Mouse (Mus musculus): ENCODE measurements at regions not wholly inside any gene's neighbourhood (a gene's known extent, or its start where the extent isn't known, plus 50 kb on each side); places are given as distances from the start of the nearest gene placed in this dataset.
A peak's percentile ranks its signal among the peaks of the same experiment; 100 is the strongest.

- no peak for DNase-seq
- intact Hi-C loops (cut with DNase I) = no loop called here
Measured at GRCm38 (mm10) chr7:145135971-145136370, 71.9 kb downstream of the 1810010D01Rik start.

GRCm38 (mm10) chr7:145132506-145132905 lies 75.4 kb downstream of the 1810010D01Rik start:
- DNase-seq = no peak
- intact Hi-C loops (cut with DNase I) = no loop called here

DNA sequence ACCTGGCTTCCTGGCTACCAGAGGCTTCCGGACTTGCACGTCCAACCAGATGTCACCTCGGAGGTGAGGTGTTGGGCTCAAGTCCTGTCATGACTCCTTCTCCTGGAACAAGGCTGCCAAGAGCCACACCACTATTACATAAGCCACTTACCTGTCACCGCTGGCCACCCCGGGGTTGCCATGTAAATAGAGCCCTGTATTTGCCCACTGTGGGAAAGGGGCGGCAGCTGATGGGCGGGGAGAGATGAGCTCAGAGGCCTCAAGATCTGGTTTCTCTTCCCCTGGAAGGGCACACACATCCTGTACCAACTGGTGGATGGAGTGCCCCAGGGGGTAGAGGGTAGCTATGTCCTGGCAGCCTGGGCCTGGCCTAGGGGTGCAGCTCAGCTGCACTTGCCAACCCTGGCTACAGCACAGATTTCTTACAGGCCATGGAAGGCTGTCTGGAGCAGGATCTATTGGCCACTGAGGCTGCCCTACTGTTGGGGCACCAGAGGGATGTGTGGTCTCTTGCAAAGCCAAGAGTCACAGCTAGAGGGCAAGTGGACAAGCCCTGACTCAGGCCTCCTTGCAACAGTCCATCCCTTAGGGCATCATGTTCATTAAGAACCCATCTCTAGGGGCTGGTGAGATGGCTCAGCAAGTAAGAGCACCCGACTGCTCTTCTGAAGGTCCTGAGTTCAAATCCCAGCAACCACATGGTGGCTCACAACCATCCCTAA lies 76.3 kb downstream of the 1810010D01Rik start:
- DNase-seq = no peak
- intact Hi-C loops (cut with DNase I) = no loop called here

DNA sequence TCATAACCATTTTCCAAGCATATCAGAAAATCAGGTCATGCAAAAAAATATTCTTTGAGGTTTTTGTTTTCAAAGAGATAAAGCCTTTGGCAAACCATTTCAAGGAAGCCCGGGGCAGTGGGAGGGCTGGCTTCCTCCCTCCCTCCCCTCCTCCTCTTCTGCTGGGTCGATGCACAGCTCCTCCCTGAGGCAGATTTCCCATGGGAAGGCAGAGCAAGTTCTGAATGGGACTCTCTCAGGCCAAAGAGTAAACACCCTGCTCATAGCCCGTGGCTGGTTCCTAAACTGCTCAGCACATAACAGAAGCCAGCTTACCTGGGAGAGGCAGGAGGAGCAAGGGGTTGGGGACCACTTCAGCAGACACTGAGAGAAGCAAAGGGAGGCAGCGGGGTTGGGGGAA lies 77.9 kb downstream of the 1810010D01Rik start:
- DNase-seq = peak in 1 of 2 experiments; percentile 15
- intact Hi-C loops (cut with DNase I) = no loop called here

- DNase-seq = no peak
- intact Hi-C loops (cut with DNase I) = no loop called here
Measured at GRCm38 (mm10) chr7:145127661-145128060, 80.3 kb downstream of the 1810010D01Rik start.

DNA sequence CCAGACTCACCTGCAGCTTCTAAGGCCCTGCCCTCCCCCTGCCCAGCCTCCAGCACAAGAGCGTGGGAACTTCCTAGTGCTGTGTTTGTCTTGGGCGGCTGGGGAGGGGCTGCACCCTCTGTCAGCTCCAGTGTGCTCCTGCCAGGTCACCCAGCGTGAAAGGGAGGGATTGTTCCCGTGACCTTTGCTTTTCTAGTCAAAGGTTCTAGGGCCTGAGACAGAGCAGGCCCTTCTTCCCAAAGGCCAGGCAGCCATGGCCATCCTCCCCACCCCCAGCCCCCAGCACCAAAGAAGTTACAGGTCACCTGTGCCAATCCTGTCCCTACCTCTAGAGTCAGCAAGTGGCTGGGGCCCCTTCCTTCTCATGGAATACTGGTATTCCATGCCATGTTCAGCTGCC lies 80.7 kb downstream of the 1810010D01Rik start:
- intact Hi-C loops (cut with DNase I) = no loop called here
- no peak for DNase-seq

DNA sequence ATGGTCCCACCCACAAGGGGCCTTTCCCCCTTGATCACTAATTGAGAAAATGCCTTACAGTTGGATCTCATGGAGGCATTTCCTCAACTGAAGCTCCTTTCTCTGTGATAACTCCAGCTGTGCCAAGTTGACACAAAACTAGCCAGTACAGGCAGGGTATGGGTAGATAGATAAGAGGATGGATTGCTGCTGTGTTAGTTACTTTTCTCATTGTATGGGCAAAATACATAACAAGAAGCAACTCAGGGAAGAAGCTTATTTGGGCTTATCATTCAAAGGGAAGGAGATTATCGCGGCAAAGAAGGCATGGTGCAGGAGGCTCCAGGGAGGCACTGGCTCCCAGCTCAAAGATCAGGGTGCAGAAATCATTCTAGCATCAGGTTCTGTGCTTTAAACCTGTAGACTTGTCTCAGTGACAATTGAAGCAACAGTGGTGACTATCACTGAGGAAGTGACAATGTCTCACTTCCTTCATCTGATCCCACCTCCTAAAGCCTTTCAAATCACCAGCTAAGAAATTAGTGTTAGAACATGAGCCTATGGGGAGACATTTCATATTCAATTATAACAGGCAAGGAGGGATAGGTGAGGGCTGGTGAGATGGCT lies 83.8 kb downstream of the 1810010D01Rik start:
- intact Hi-C loops (cut with DNase I) = no loop called here
- no peak for DNase-seq

DNA sequence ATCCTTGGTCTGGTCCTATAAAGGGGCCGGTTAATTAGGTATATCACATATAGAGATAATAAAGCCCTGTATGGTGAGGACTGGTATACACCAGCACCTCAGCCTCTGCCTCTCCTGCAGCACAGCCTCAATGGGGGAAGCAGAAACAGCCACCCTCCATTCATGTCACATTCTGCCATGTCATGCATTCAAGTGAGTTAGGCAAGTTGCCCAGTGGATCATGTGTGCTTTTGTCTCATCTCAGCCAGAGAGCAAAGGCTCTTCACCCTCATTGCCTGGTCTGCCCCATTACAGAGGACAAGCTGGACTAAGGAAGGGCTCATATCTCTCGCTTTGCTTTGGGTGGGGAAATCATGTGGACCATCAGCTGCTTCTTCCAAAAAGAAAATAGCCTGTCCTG lies 85.4 kb downstream of the 1810010D01Rik start:
- intact Hi-C loops (cut with DNase I) = no loop called here
- no peak for DNase-seq

GRCm38 (mm10) chr7:145118406-145118805 lies 89.5 kb downstream of the 1810010D01Rik start:
- no peak for DNase-seq
- intact Hi-C loops (cut with DNase I) = loop anchor here (10.0 kb wide), 1 partner anchor 86 kb away; the partner anchor contains the start of gene 1810010D01Rik

- intact Hi-C loops (cut with DNase I) = loop anchor here (5.0 to 10.0 kb wide), 2 partner anchors 90 to 128 kb away; partner anchors contain the start of gene 1810010D01Rik
- DNase-seq = peak; percentile 61 to 63
Measured at GRCm38 (mm10) chr7:145114660-145115059, 93.3 kb downstream of the 1810010D01Rik start.

DNA sequence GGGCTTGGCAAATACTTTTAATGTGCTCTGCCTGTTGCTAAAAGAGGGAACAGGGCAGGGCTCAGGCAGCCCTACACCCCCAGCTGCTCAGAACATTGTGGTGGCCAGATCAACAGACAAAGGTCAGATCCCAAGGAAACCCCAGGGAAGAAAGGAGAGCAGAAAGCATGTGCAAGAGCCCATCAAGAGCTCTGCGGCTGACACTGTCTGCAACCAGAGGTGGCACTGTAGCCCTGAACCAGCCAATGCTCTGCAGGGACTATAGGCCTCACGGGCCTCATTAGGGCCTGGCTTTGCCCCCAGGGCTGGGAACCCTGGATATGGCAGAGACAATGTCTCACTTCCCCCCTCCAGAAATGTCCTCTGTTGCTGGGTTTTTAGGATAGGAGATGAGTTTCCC lies 93.8 kb downstream of the 1810010D01Rik start:
- DNase-seq = no peak
- intact Hi-C loops (cut with DNase I) = loop anchor here (5.0 to 10.0 kb wide), 2 partner anchors 91 to 128 kb away; partner anchors contain the start of gene 1810010D01Rik

GRCm38 (mm10) chr7:145112887-145113531 lies 94.9 kb downstream of the 1810010D01Rik start:
- intact Hi-C loops (cut with DNase I) = loop anchor here (5.0 to 10.0 kb wide), 2 partner anchors 92 to 129 kb away; partner anchors contain the start of gene 1810010D01Rik
- no peak for DNase-seq

DNA sequence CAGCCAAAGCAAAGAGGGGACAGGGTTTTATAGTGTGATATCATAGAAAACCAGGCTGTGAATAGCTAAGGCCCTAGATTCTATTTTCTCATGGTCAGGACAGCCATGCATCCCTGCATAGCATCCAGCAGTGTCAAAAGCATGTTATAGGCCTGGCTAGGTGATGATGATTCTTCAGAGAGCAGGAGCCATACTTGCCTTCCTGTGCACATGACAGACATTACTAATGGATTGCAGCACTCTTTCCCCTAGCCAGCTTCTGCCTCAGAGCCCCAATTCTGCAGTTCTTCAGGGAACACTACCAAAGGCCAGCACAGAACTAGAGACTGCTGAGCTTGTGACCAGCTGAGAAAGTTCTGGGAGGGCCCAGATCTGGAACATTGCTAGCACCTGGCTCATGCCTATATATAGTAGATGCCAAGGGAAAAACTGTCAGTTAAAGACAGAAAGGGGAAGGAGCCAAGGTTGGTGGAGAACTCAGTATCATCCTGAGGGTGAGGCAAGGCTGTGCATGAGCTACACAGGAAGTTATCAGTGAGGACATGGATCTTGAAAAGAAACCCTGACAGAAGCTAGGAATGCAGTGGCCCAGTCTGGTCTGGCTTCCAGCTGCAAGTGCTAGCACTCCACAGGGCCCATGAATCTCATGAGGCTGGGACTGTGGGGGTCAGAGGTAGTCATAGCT lies 95.6 kb downstream of the 1810010D01Rik start:
- peak in 1 of 2 experiments; percentile 45 for DNase-seq
- intact Hi-C loops (cut with DNase I) = loop anchor here (5.0 to 10.0 kb wide), 2 partner anchors 93 to 130 kb away; partner anchors contain the start of gene 1810010D01Rik

DNA sequence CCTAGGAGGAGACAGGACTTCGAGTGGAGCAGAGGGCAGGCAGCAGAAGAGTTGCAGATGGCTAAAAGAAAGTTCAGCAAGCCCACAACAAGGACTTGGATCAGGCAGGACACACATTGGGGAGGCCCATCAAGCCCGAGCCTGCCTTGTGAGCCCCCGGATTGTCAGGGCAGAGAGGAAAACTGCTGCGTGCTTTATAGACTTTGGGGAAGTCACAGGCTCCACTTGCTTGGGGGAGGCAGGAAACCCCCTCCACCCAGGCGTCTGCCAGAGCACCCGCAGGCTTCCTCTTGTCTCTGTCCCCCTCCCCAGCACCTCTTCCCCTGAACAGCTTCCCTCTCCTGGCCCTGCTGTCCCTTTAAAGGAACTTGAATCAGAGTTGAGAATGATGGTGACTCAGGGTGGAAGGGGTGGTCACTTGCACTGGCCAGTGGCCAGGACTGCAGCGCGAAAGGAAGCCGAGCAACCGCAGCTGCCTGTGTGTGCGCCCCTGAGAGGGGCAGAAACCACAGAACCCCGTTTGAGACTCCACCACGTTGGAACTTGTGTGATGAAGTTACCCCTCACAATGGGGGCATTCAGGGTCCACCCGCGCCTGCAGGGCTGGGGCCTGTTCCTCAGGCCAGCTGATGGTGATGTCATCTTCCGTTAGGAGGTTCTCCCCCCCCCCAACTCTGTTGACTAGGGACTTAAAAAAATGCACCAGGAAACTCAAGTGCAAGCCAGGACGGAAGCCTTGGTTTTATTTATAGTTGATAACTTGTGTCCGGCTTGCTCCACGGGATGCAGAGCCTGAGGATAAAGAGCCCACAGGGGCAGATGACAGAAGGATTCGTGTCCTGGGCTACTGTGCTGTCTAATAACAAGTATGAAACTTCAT lies 96.4 kb downstream of the 1810010D01Rik start:
- DNase-seq = peak; percentile 80 to 91
- intact Hi-C loops (cut with DNase I) = loop anchor here (1.0 to 10.0 kb wide), 4 partner anchors 86 to 172 kb away; partner anchors contain the start of genes 1810010D01Rik and Ccnd1

GRCm38 (mm10) chr7:145110657-145111251 lies 97.2 kb downstream of the 1810010D01Rik start:
- DNase-seq = peak; percentile 57 to 61
- intact Hi-C loops (cut with DNase I) = loop anchor here (1.0 to 10.0 kb wide), 4 partner anchors 85 to 171 kb away; partner anchors contain the start of genes 1810010D01Rik and Ccnd1

DNA sequence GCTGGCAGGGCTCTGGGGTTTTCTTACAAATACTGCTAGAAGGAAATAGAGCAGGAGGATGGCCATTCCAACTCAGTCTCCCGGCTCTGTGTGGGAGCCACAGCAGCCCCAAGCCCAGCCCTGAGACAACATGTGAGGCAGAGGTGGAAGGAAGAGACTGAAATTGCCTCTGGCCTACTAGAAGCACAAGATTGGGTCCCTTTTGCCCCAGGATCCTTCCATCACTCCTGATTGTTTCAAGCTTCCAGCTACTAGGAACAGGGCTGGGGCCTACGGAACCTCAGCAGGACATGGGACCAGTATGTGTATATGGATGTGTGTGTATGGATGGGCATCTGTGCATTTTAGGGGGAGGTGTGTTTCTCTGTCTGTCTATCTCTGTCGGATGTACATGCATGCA lies 97.9 kb downstream of the 1810010D01Rik start:
- intact Hi-C loops (cut with DNase I) = loop anchor here (5.0 to 10.0 kb wide), 2 partner anchors 95 to 132 kb away; partner anchors contain the start of gene 1810010D01Rik
- no peak for DNase-seq

- intact Hi-C loops (cut with DNase I) = no loop called here
- DNase-seq = no peak
Measured at GRCm38 (mm10) chr7:145109471-145109870, 98.4 kb downstream of the 1810010D01Rik start.

DNA sequence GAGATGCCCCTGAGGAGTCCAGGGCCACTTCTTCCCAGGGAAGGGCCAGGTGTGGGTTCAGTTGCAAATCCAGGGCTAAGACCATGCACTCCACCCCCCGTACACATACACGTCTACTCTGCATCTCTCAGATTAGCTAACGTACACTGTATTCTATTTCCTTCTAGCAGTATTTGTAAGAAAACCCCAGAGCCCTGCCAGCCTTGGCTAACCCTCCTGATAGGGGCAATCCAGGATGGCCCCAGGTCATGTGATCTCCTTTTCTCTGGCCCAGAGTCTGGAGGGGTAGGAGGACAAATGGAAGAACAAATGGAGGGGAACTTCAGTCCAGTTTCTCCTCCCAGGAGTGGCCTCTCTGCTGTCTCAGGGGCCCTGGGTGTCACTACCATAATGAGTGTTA lies 98.9 kb downstream of the 1810010D01Rik start:
- DNase-seq = no peak
- intact Hi-C loops (cut with DNase I) = no loop called here

GRCm38 (mm10) chr7:145107575-145108170 lies 100.2 kb downstream of the 1810010D01Rik start:
- intact Hi-C loops (cut with DNase I) = no loop called here
- peak in 1 of 2 experiments; percentile 29 for DNase-seq

Measured in heart, postnatal 36 days (tissue).